Mouse (Mus musculus) CD4-positive, CD25-positive, alpha-beta regulatory T cell, adult 9 weeks (primary cell): Measurements from ENCODE around the gene Ankrd35. TPM values are rescaled to one million over a fixed set of nuclear protein-coding genes. Genes with fewer than 3 reads are reported as not detected.

Experiments
- polyA plus RNA-seq: library from polyadenylated mRNA; unstranded; fragments of 100-300 nt; shearing (Covaris generic); gene quantifications from one replicate; pipeline ENCODE4 v1.2.1, GENCODE M21; 2017

The Ankrd35 gene
- polyA plus RNA-seq = 0.19 TPM

GRCm38 (mm10) chr3:96669727-96670468 lies at the start of gene Ankrd35:
Gene Ankrd35 (plus strand): TSS chr3:96670131.

GRCm38 (mm10) chr3:96629729-96630600 lies 40.0 kb upstream of the Ankrd35 start, which contains the start of gene Rbm8a:
Gene Rbm8a (plus strand): TSS chr3:96629933.

GRCm38 (mm10) chr3:96634928-96635879 lies 34.7 kb upstream of the Ankrd35 start, which contains the start of the genes Pex11b and Gm42957:
Gene Pex11b (plus strand): TSS chr3:96635376.
Gene Gm42957 (plus strand): TSS chr3:96635474.

GRCm38 (mm10) chr3:96645018-96645649 lies 24.8 kb upstream of the Ankrd35 start, which contains the start of gene Itga10:
Gene Itga10 (plus strand): TSS chr3:96645584.

GRCm38 (mm10) chr3:96696198-96696765 lies 26.4 kb downstream of the Ankrd35 start, which contains the start of gene Pias3:
Gene Pias3 (plus strand): TSS chr3:96696384.

GRCm38 (mm10) chr3:96707903-96708683 lies 38.2 kb downstream of the Ankrd35 start, which contains the start of gene Nudt17:
Gene Nudt17 (minus strand): TSS chr3:96708562.

GRCm38 (mm10) chr3:96727343-96727827 lies 57.5 kb downstream of the Ankrd35 start, which contains the start of the genes Polr3c and Rnf115:
Gene Polr3c (minus strand): TSS chr3:96727628.
Gene Rnf115 (plus strand): TSS chr3:96727664.

Other genes starting within 250 kb of the Ankrd35 start
- not detected for gene BC107364, start 217.8 kb upstream of the Ankrd35 start, polyA plus RNA-seq
- gene Hfe2, start 145.0 kb upstream of the Ankrd35 start, polyA plus RNA-seq = not detected
- gene Txnip, start 112.2 kb upstream of the Ankrd35 start, polyA plus RNA-seq = 1,390 TPM
- gene Gm16253, start 93.1 kb upstream of the Ankrd35 start, polyA plus RNA-seq = 1.1 TPM
- gene Polr3gl, start 76.0 kb upstream of the Ankrd35 start, polyA plus RNA-seq = 37.8 TPM
- not detected for gene Ankrd34a, start 73.5 kb upstream of the Ankrd35 start, polyA plus RNA-seq
- 0.74 TPM for gene Lix1l, start 69.0 kb upstream of the Ankrd35 start, polyA plus RNA-seq
- gene Rbm8a, start 40.2 kb upstream of the Ankrd35 start, polyA plus RNA-seq = 331 TPM
- 92.9 TPM for gene Pex11b, start 34.8 kb upstream of the Ankrd35 start, polyA plus RNA-seq
- gene Gm42957, start 34.7 kb upstream of the Ankrd35 start, polyA plus RNA-seq = 0.12 TPM
- 0.19 TPM for gene Itga10, start 24.5 kb upstream of the Ankrd35 start, polyA plus RNA-seq
- gene Pias3, start 26.3 kb downstream of the Ankrd35 start, polyA plus RNA-seq = 24.3 TPM
- gene Nudt17, start 38.4 kb downstream of the Ankrd35 start, polyA plus RNA-seq = 1.2 TPM
- gene Polr3c, start 57.5 kb downstream of the Ankrd35 start, polyA plus RNA-seq = 83.3 TPM
- 26.3 TPM for gene Rnf115, start 57.5 kb downstream of the Ankrd35 start, polyA plus RNA-seq
- not detected for gene Pdzk1, start 159.2 kb downstream of the Ankrd35 start, polyA plus RNA-seq
- 40.3 TPM for gene Cd160, start 159.2 kb downstream of the Ankrd35 start, polyA plus RNA-seq
- 0.20 TPM for gene Gja5, start 234.6 kb downstream of the Ankrd35 start, polyA plus RNA-seq
- gene Gpr89, start 235.2 kb downstream of the Ankrd35 start, polyA plus RNA-seq = 35.6 TPM